Mouse (Mus musculus): ENCODE measurements around the gene Dgkh.

- TF ChIP-seq CTCF (IDR thresholded peaks at IDR 0.05; ENCODE audit: low read depth) (no peak), EP300 (optimal IDR thresholded peaks at IDR 0.05) (no peak)
These were observed 54.6 kb downstream of the Dgkh start for GRCm38 (mm10) chr14:78677852-78678588.

Data from stomach, postnatal 0 days (tissue).